In the genomic region with DNA sequence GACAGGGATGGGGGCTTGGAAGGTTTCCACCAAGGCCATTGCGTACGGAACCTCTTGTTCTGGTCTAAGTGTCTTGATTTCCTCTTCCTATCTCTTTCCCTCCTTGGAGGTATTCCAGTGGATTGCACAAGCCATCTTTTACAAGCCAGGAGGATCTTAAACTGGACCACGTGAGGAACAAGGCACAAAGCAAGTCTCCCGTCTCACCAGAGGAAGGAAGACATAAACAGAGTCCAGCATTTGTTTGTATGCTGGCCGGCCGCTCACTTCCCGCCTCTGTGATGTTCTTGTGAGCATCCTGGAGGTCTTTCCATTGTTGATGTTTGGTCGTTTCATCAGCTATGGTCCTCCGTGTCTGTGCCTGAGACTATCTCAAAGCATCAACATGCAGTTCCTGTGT, we compare ENCODE assay signal across 10 mouse cellular contexts.
A peak's percentile ranks its signal among the peaks of the same experiment; 100 is the strongest.
DNase-seq lines count a peak whose midpoint lies in the region.
"Had no signal": no experiment of that assay in that cellular context is flagged by ENCODE, and none has a peak within 500 bp of the region (broad histone marks: within the 10 kb centered on the region; RNA-seq: fewer than 3 reads in every experiment).

No protein-coding gene starts in this region.

- intact Hi-C loops in heart, postnatal 36 days (cut with DNase I): no loop called here

- peak; percentile 15 for DNase-seq in kidney, adult 18-20 months
- no peak for DNase-seq in kidney, adult 11 months
- DNase-seq in adrenal gland, postnatal 10 days: peak; percentile 19
- DNase-seq in heart, postnatal 36 days: peak; percentile 32 to 42
- peak; percentile 91 for DNase-seq in lung, postnatal 25 days (ENCODE audit: low spot score)
- no peak for DNase-seq in embryo, embryonic 10 days (ENCODE audit: low spot score)
- no peak for DNase-seq in yolk sac, embryonic 10.5 days (ENCODE audit: low spot score)
- DNase-seq: cerebellum, adult 11-12 months; gastrocnemius, postnatal 36 days; thymus, postnatal 25 days had no signal

Comparison
In these comparisons a context has a peak if more than half of its experiments do, and no peak if none do; other contexts are left out.
1. DNase-seq: peak in kidney, adult 18-20 months (single experiment), adrenal gland, postnatal 10 days (single experiment), heart, postnatal 36 days (2 of 2) and lung, postnatal 25 days (single experiment); none in kidney, adult 11 months (single experiment), embryo, embryonic 10 days (single experiment) and yolk sac, embryonic 10.5 days (single experiment).